Mouse (Mus musculus) forebrain, embryonic 14.5 days (tissue): ENCODE results near the gene Gm10282. TPM values are rescaled to one million over a fixed set of nuclear protein-coding genes. Genes with fewer than 3 reads are reported as not detected.

Experiments
- ATAC-seq: fragments of 200-750 bp; cut with Nextera tagmentation; 2 replicates; pipeline ENCODE4 v1.8.0; 2017; ENCODE audit warnings: mild to moderate bottlenecking, moderate library complexity
- DNase-seq: peaks from one replicate; pipeline ENCODE4 v3.0.0-alpha.2; 2015; ENCODE audit warnings: low spot score
- H3K27ac ChIP-seq: fragments of 300-500 bp; sonication (generic); 2 replicates; pipeline ENCODE4 v1.5.1; 2014; ENCODE audit warnings: low read depth, mild to moderate bottlenecking, control low read depth, low read length, moderate library complexity
- H3K27me3 ChIP-seq: fragments of 300-500 bp; sonication (generic); replicated peaks from 2 replicates; pipeline ENCODE4 v1.6.1; 2014; ENCODE audit warnings: low read length, control low read depth, mixed read lengths; ENCODE audit not compliant: control insufficient read depth, insufficient read depth
- H3K36me3 ChIP-seq: fragments of 300-500 bp; sonication (generic); 2 replicates; pipeline ENCODE4 v1.6.1; 2014; ENCODE audit warnings: low read length, control low read depth; ENCODE audit not compliant: control insufficient read depth, insufficient read depth
- H3K4me1 ChIP-seq: fragments of 300-500 bp; sonication (generic); 2 replicates; pipeline ENCODE4 v1.6.1; 2014; ENCODE audit warnings: antibody characterized with exemption, low read length, control low read depth; ENCODE audit not compliant: control insufficient read depth, insufficient read depth
- H3K4me2 ChIP-seq: fragments of 300-500 bp; sonication (generic); 2 replicates; pipeline ENCODE4 v1.6.1; 2014; ENCODE audit warnings: mild to moderate bottlenecking, control low read depth, low read length
- H3K4me3 ChIP-seq: fragments of 300-500 bp; sonication (generic); 2 replicates; pipeline ENCODE4 v1.5.1; 2014; ENCODE audit warnings: low read depth, low read length, control low read depth
- H3K9ac ChIP-seq: fragments of 300-500 bp; sonication (generic); 2 replicates; pipeline ENCODE4 v1.6.1; 2014; ENCODE audit warnings: mild to moderate bottlenecking, low read length, control low read depth, moderate library complexity
- H3K9me3 ChIP-seq: fragments of 300-500 bp; sonication (generic); replicated peaks from 2 replicates; pipeline ENCODE4 v1.6.1; 2016; ENCODE audit warnings: low read length, control low read depth, mixed read lengths; ENCODE audit not compliant: control insufficient read depth
- WGBS: fragments of 180-500 bp; shearing (Covaris S2); extraction: QIAGEN DNeasy Blood & Tissue Kit; methylation state at CpG from one replicate; pipeline ENCODE4 v1.1.7; 2014; 5-methylcytosine and 5-hydroxymethylcytosine counted together
- polyA plus RNA-seq: library from polyadenylated mRNA; unstranded; fragments of >200 nt; fragmentation: Nextera tagmentation; extraction: Ambion mirVana; gene quantifications from 2 replicates; pipeline ENCODE4 v1.2.1, GENCODE M21; 2014

The Gm10282 gene
- polyA plus RNA-seq, 1 experiment from 2014 or later: 31.0 TPM

- Histone ChIP-seq H3K4me1 (no peaks in the 10 kb centered on the region), H3K4me3 (no peak overlapping the region), H3K27me3 (no peaks in the 10 kb centered on the region), H3K36me3 (no peaks in the 10 kb centered on the region), H3K9ac (no peak overlapping the region), H3K4me2 (no peak overlapping the region), H3K27ac (no peak overlapping the region), H3K9me3 (no peaks in the 10 kb centered on the region)
- ATAC-seq (no peak), DNase-seq (no peak)
Measured at GRCm38 (mm10) chr8:72293309-72293708, 11.8 kb downstream of the Gm10282 start.

DNA sequence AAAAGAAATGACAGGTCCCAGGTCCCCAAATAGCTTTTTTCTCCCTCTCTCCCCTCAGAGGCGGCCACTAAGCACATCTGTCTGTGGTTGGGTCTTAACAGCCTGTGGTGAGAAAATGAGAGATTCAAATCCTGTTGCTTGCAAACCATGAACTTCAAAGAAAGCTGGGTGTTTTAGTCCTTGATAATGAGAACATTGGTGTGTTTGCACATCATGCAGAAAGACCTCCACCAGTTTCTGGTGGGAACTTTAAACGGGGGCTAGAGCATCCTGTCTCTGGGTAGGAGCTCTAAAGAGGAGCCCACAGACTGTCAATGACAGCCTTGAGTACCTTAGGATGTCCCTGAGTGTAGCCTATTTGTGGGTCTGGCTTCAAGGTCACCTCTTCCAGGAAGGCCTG, 14.0 kb downstream of the Gm10282 start:
- Histone ChIP-seq H3K27me3 (no peaks in the 10 kb centered on the region), H3K4me3 (no peak overlapping the region), H3K9ac (no peak overlapping the region), H3K4me1 (no peaks in the 10 kb centered on the region), H3K4me2 (no peak overlapping the region), H3K9me3 (no peaks in the 10 kb centered on the region), H3K36me3 (no peaks in the 10 kb centered on the region), H3K27ac (no peak overlapping the region)
- WGBS: 86% methylated on average over 2 of the region's 2 CpGs
- DNase-seq (no peak), ATAC-seq (no peak)

DNA sequence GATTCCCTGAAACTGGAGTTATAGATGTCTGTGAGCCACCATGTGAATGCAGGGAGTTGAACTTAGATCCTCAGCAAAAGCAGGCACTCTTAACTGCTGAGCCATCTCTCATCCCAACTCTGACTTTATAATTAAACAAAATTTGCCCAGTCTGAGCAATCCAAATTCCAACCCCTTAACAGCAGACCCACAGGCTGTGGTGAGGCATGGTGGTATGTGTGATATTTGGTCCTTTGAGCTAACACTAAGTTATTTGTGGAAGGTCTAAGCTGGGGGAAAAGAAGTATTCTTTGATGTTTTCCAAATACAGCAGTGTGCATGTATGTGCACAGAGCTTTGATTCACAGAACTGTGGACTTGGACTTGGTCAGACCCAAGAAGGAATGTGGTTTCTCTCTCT, 16.0 kb downstream of the Gm10282 start:
- H3K9me3 ChIP-seq: no peaks in the 10 kb centered on the region
- no peaks in the 10 kb centered on the region for H3K36me3 ChIP-seq
- ATAC-seq (no peak), DNase-seq (no peak)
- H3K27ac ChIP-seq: no peak overlapping the region
- no peaks in the 10 kb centered on the region for H3K4me1 ChIP-seq
- H3K4me3 ChIP-seq: no peak overlapping the region
- H3K4me2 ChIP-seq: no peak overlapping the region
- H3K9ac ChIP-seq: no peak overlapping the region
- H3K27me3 ChIP-seq: no peaks in the 10 kb centered on the region

GRCm38 (mm10) chr8:72285285-72285684, 19.8 kb downstream of the Gm10282 start:
- ATAC-seq (no peak), DNase-seq (no peak)
- Histone ChIP-seq H3K27ac (no peak overlapping the region), H3K36me3 (no peaks in the 10 kb centered on the region), H3K9me3 (no peaks in the 10 kb centered on the region), H3K4me3 (no peak overlapping the region), H3K9ac (no peak overlapping the region), H3K4me1 (no peaks in the 10 kb centered on the region), H3K4me2 (no peak overlapping the region), H3K27me3 (no peaks in the 10 kb centered on the region)
- WGBS: 73% methylated on average over 4 of the region's 4 CpGs

GRCm38 (mm10) chr8:72281634-72282033, 23.4 kb downstream of the Gm10282 start:
- Histone ChIP-seq H3K36me3 (no peaks in the 10 kb centered on the region), H3K4me1 (no peaks in the 10 kb centered on the region), H3K9me3 (no peaks in the 10 kb centered on the region), H3K4me3 (no peak overlapping the region), H3K4me2 (no peak overlapping the region), H3K9ac (no peak overlapping the region), H3K27ac (no peak overlapping the region), H3K27me3 (no peaks in the 10 kb centered on the region)
- peak; percentile 20 for DNase-seq
- ATAC-seq: no peak
- 34% methylated on average over 3 of the region's 3 CpGs for WGBS

DNA sequence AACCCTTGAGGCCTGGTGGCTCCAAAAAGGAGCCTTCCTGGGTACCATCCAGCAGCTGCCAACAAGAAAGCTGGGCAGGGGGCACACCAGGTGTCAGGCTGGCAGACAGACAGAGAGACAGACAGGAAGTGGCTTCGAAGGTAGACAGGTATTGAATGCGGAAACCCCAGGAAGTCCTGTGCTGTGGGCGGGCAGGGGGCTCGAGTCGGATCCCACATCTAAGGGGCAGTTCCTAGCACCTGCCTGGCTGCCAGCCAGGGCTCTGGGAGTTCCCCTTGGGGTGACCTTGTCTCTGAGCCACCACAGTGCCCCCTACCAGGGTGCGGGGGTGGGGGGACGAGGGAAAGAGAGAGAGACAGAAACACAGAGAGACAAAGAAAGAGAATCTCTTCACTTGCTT, 25.9 kb downstream of the Gm10282 start:
- H3K36me3 ChIP-seq: no peaks in the 10 kb centered on the region
- ATAC-seq: no peak
- H3K4me1 ChIP-seq: no peaks in the 10 kb centered on the region
- no peaks in the 10 kb centered on the region for H3K27me3 ChIP-seq
- H3K27ac ChIP-seq: no peak overlapping the region
- no peak for DNase-seq
- no peak overlapping the region for H3K4me2 ChIP-seq
- 81% methylated on average over 7 of the region's 7 CpGs for WGBS
- H3K4me3 ChIP-seq: no peak overlapping the region
- no peak overlapping the region for H3K9ac ChIP-seq
- H3K9me3 ChIP-seq: no peaks in the 10 kb centered on the region

- Histone ChIP-seq H3K9ac (no peak overlapping the region), H3K4me2 (no peak overlapping the region), H3K27me3 (no peaks in the 10 kb centered on the region), H3K4me3 (no peak overlapping the region), H3K36me3 (no peaks in the 10 kb centered on the region), H3K9me3 (no peaks in the 10 kb centered on the region), H3K4me1 (no peaks in the 10 kb centered on the region), H3K27ac (no peak overlapping the region)
- no peak for ATAC-seq
- WGBS: 84% methylated on average over 3 of the region's 3 CpGs
- DNase-seq: no peak
Measured at GRCm38 (mm10) chr8:72277244-72277643, 27.8 kb downstream of the Gm10282 start.

- DNase-seq (no peak), ATAC-seq (no peak)
- H3K36me3 ChIP-seq: no peaks in the 10 kb centered on the region
- H3K27ac ChIP-seq: no peak overlapping the region
- no peak overlapping the region for H3K9ac ChIP-seq
- H3K4me2 ChIP-seq: no peak overlapping the region
- no peaks in the 10 kb centered on the region for H3K4me1 ChIP-seq
- H3K27me3 ChIP-seq: no peaks in the 10 kb centered on the region
- H3K4me3 ChIP-seq: no peak overlapping the region
- H3K9me3 ChIP-seq: no peaks in the 10 kb centered on the region
- 73% methylated on average over 5 of the region's 5 CpGs for WGBS
Measured at GRCm38 (mm10) chr8:72273807-72274206, 31.3 kb downstream of the Gm10282 start.

DNA sequence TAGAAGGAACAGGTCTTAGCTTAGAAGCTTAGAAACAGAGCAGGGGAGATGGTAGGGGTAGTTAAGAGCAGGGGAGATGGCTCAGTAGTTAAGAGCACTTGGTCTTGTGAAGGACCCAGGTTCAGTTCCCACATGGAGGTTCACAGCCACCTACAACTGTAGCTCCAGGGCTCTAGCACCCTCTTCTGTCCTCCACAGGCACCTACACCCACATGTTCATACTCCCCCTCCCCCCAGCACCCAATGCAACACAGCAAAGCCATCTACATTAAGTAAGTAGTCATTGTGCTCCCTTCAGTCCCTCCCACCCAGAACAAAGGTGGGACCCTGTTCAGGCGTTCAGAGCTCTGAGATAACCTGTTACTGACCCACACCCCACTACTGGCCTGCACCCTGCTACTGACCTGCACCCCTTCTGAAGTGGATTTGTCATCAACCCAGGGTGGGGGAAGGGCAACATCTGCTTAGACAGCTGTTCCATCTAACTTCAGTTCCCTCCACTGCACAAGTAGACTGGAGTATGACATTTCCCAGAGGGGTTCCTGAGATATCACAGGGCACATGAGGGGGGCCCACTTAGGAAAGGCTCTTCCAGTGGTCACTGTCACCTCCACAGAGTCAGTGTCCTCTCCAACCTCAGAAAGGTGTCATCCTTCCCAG, 31.8 kb downstream of the Gm10282 start:
- no peak overlapping the region for H3K27ac ChIP-seq
- H3K36me3 ChIP-seq: no peaks in the 10 kb centered on the region
- DNase-seq: no peak
- H3K4me3 ChIP-seq: no peak overlapping the region
- no peak overlapping the region for H3K4me2 ChIP-seq
- H3K27me3 ChIP-seq: no peaks in the 10 kb centered on the region
- H3K9ac ChIP-seq: no peak overlapping the region
- H3K4me1 ChIP-seq: no peaks in the 10 kb centered on the region
- WGBS: 74% methylated on average over 1 of the region's 1 CpGs
- no peak for ATAC-seq
- no peaks in the 10 kb centered on the region for H3K9me3 ChIP-seq
